Mouse (Mus musculus): Measurements from ENCODE around the gene Olfr1465.

The Olfr1465 gene

DNA sequence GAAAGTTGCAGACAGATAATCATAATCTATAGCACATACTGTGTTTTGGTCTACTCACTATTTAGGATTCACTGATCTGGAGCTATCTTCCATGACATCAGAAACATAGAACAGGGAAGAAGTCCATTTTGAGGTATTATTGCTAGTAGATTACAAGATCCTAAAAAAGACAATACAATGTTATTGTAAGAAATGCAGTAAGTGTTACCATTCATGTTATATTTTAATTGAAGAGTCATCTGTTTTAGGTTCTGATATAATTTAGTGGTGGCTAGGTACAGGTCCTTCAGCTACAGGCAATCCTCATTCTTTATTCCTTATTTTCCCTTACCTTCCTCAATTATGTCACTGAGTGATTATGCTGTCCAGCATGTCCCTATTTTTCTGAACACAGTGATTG lies at the start of gene Olfr1465:
TSS of gene Olfr1465 (minus strand) at position 101 of the 400 bp plus-strand sequence.
- DNase-seq (ENCODE audit: inconsistent age in 2 of 2, low spot score in 1 of 2), result no peak

DNA sequence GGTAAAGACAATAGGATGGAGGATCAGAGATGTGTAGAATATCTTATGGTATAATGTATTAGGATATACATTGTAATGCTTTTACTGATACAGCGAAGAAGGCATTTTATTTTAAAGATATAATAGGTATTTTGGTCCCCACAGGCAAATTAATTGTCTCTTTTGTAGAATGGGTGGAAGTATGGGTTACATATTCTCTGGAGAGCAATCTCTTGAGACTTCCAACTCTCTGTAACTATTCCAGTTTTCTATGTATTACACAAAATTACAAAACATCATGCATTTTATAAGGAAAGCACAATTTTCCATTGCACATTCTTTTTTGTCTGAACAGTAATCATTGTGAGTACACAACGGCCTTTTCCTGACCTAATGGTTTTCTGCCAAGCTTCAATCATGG lies 46.6 kb upstream of the Olfr1465 start, which contains the start of gene Olfr1467:
TSS of gene Olfr1467 (plus strand) at position 301 of the 400 bp plus-strand sequence.
- DNase-seq (ENCODE audit: inconsistent age in 2 of 2, low spot score in 1 of 2), result no peak

DNA sequence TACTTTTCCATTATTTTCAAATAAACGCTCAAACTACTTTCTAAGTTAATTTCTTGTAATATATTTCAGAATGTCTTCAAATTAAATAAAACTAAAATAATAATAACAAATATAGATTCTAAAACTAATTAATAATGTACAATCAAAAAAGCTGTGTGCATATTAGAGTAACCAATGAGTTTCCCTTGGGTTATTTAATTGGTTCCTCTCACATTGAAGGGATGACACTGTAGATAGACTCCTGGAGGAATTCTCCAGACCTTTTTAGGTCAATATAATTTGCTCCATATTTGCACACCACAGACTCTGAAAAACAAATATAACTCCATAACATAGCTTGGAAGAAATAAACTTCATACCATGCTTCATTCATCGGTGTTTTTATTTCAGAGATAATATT lies 23.2 kb upstream of the Olfr1465 start, which contains the start of gene Olfr1466:
TSS of gene Olfr1466 (plus strand) at position 301 of the 400 bp plus-strand sequence.
- DNase-seq (ENCODE audit: inconsistent age in 2 of 2, low spot score in 1 of 2), result no peak
